Mouse (Mus musculus) spleen, adult 2 months (tissue): ENCODE results near the gene Zbbx.

Experiments used
- CTCF ChIP-seq: fragments of 200-500 bp; IDR thresholded peaks from 2 replicates; pipeline ENCODE4 v1.5.1; 2011; ENCODE audit warnings: mild to moderate bottlenecking, inconsistent platforms; ENCODE audit not compliant: insufficient read depth, insufficient read length, insufficient replicate concordance; ENCODE audit errors: extremely low read depth
- POLR2A ChIP-seq: fragments of 200-500 bp; IDR thresholded peaks from 2 replicates; pipeline ENCODE4 v1.6.1; 2011; ENCODE audit warnings: low read depth, low read length, inconsistent platforms

- TF ChIP-seq POLR2A, result no peak
- TF ChIP-seq CTCF, result no peak
Observed at GRCm38 (mm10) chr3:75078906-75079305, 85.9 kb downstream of the Zbbx start.
